Mouse (Mus musculus) C2C12 (cell line): ENCODE results near the gene Rab5c.

Source experiments
- CEBPB ChIP-seq: IDR thresholded peaks from one replicate; pipeline ENCODE4 v1.6.1; 2011; ENCODE audit warnings: low read depth, mild to moderate bottlenecking, control low read depth, moderate library complexity
- CTCF ChIP-seq: IDR thresholded peaks from one replicate; pipeline ENCODE4 v1.5.1; 2011; ENCODE audit not compliant: control insufficient read depth, insufficient read depth, insufficient read length
- FOSL1 ChIP-seq: IDR thresholded peaks from one replicate; pipeline ENCODE4 v1.8.0; 2011; ENCODE audit warnings: mild to moderate bottlenecking, low read length; ENCODE audit not compliant: poor library complexity, insufficient read depth, severe bottlenecking
- MYOD1 ChIP-seq: IDR thresholded peaks from one replicate; pipeline ENCODE4 v1.6.1; 2011; ENCODE audit warnings: low read depth; ENCODE audit not compliant: control insufficient read depth, insufficient read length
- USF1 ChIP-seq: IDR thresholded peaks from one replicate; pipeline ENCODE4 v1.6.1; 2011; ENCODE audit warnings: low read depth, mild to moderate bottlenecking, control low read depth, moderate library complexity

DNA sequence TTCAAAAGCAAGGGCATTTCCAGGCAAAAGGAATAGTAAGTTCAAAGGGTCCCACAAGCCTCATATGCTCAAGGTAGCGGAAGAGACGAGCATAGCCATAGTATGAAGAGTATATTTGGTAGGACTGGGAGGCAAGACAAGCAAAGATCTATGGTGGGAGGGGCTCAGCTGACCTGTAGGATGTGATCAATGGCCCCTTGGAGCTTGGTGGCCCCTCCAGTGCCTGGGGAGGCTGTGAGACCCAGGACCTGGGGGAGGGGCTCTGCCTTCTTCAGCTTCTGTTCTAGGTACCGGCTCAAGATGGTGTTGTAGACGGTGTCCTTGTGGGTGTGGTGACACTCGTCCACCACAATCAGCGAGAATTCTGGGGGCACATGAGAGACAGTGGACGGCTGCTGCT lies 35.1 kb downstream of the Rab5c start:
- no peak for TF ChIP-seq CTCF
- no peak for TF ChIP-seq CEBPB
- no peak for TF ChIP-seq MYOD1
- no peak for TF ChIP-seq FOSL1
- no peak for TF ChIP-seq USF1
